Mouse (Mus musculus) fibroblast of lung, adult 2 months (primary cell): ENCODE measurements around the gene Pttg1ip.

ENCODE experiments used
- DNase-seq: peaks from one replicate; pipeline ENCODE4 v3.0.0-alpha.2; 2011; ENCODE audit warnings: low read depth

The Pttg1ip gene

GRCm38 (mm10) chr10:77606855-77607254 lies 25.3 kb downstream of the Pttg1ip start:
- no peak for DNase-seq

GRCm38 (mm10) chr10:77607441-77607840 lies 25.9 kb downstream of the Pttg1ip start:
- DNase-seq: no peak

GRCm38 (mm10) chr10:77608589-77608988 lies 27.1 kb downstream of the Pttg1ip start:
- DNase-seq: no peak

- DNase-seq: no peak
These were observed 28.9 kb downstream of the Pttg1ip start for GRCm38 (mm10) chr10:77610221-77610961.

- no peak for DNase-seq
These were observed 31.9 kb downstream of the Pttg1ip start for GRCm38 (mm10) chr10:77613409-77613808.

- DNase-seq: no peak
These were observed 34.1 kb downstream of the Pttg1ip start for GRCm38 (mm10) chr10:77615647-77616046.

GRCm38 (mm10) chr10:77616166-77616565 lies 34.6 kb downstream of the Pttg1ip start:
- no peak for DNase-seq

- DNase-seq: no peak
These were observed 35.4 kb downstream of the Pttg1ip start for GRCm38 (mm10) chr10:77616926-77617325.

- no peak for DNase-seq
These were observed 40.0 kb downstream of the Pttg1ip start for GRCm38 (mm10) chr10:77621546-77621945.

- DNase-seq: no peak
These were observed 40.8 kb downstream of the Pttg1ip start, which contains the start of gene Ube2g2 for GRCm38 (mm10) chr10:77622055-77622988. Gene Ube2g2 (plus strand): TSS chr10:77622275.

GRCm38 (mm10) chr10:77623069-77623492 lies 41.6 kb downstream of the Pttg1ip start:
- DNase-seq: peak; percentile 67

- DNase-seq: no peak
These were observed 42.3 kb downstream of the Pttg1ip start for GRCm38 (mm10) chr10:77623639-77624400.

- DNase-seq: peak; percentile 63
These were observed 43.1 kb downstream of the Pttg1ip start for GRCm38 (mm10) chr10:77624570-77624995.

GRCm38 (mm10) chr10:77626036-77626435 lies 44.5 kb downstream of the Pttg1ip start:
- DNase-seq: no peak

GRCm38 (mm10) chr10:77626591-77626990 lies 45.1 kb downstream of the Pttg1ip start:
- DNase-seq: no peak

GRCm38 (mm10) chr10:77627497-77627896 lies 46.0 kb downstream of the Pttg1ip start:
- no peak for DNase-seq

GRCm38 (mm10) chr10:77629163-77629562 lies 47.6 kb downstream of the Pttg1ip start:
- DNase-seq: no peak

- DNase-seq: no peak
These were observed 48.5 kb downstream of the Pttg1ip start for GRCm38 (mm10) chr10:77629970-77630369.

GRCm38 (mm10) chr10:77634016-77634415 lies 52.5 kb downstream of the Pttg1ip start:
- no peak for DNase-seq

- no peak for DNase-seq
These were observed 53.1 kb downstream of the Pttg1ip start for GRCm38 (mm10) chr10:77634452-77635231.

- no peak for DNase-seq
These were observed 54.9 kb downstream of the Pttg1ip start for GRCm38 (mm10) chr10:77636234-77636922.
